Mouse (Mus musculus): ENCODE data around the gene Armc12.

DNA sequence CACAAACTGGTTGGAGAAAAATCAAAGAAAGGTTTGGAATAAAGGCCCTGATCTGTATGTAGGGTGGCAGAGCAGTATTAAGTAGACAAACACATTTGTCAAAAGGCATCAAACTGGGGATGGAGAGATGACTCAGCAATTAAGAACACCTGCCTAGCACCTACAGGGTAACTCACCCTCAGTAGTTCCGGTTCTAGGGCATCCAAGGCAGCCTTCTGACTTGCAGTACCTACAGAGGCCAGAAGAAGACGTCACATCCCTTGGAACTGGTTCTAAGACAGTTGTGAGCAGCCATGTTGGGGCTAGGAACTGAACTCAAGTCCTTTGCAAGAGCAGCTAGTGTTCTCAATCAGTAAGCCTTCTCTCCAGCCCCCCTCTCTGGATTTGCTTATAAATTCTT lies 31.4 kb upstream of the Armc12 start:
- TF ChIP-seq CTCF (IDR thresholded peaks at IDR 0.05; ENCODE audit: control insufficient read depth, insufficient read depth, insufficient read length) (no peak), MYOD1 (IDR thresholded peaks at IDR 0.05; ENCODE audit: control insufficient read depth, insufficient read length, low read depth) (no peak), CEBPB (IDR thresholded peaks at IDR 0.05; ENCODE audit: low read depth) (no peak), USF1 (IDR thresholded peaks at IDR 0.05; ENCODE audit: low read depth) (no peak), MYOG (IDR thresholded peaks at IDR 0.05; ENCODE audit: control insufficient read depth, extremely low read depth, insufficient read length) (no peak), MAX (IDR thresholded peaks at IDR 0.05) (no peak), FOSL1 (IDR thresholded peaks at IDR 0.05; ENCODE audit: insufficient read depth, low read length, poor library complexity, severe bottlenecking) (no peak)

Data from C2C12 (cell line).